Mouse (Mus musculus): ENCODE results near the gene Synm.

DNA sequence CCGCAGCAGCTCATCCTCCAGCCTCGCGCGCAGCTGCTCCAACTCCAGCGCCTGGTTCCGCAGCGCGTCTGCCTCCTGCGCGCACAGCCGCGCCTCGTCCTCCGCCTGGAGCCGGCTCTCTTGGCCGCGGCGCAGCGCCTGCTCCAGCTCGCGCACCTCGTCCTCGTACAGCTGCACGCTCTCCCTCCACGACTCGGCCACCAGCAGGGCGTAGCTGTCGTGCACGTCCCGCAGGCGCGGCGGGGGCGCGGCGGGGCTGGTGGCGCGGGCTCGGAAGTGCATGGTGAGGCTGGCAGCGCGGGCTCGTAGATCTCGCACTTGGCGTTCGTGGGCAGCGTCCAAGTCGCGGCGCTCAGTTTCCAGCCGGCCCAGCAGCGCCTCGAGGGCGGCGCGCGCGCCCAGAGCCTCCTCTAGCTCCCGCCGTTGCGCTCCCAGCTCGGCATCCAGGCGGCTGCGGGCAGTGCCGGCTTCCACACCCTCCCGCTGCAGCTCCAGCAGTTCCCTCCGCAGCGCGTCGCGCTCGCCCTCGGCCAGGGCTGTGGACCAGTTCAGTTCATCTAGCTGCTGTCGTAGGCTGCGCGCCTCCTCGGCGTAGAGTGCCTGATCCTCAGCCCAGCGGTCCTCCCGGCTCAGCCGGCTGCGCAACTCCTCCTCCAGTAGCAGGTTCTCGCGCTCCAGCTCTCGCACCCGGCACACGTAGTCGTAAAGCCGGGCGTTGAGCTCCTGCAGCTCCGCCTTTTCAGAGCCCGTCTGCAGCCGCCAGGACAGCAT lies 499 bp downstream of the Synm start:
- TF ChIP-seq POLR2A (IDR thresholded peaks at IDR 0.05; ENCODE audit: borderline replicate concordance, extremely low read depth, low read depth, low read length) = 0 out of 2 replicates have a peak, but pooled peaks have one; percentile 4
- no peak for TF ChIP-seq CTCF (IDR thresholded peaks at IDR 0.05; ENCODE audit: insufficient read depth, low read length)
